Mouse (Mus musculus) T-helper 1 cell (primary cell): ENCODE results near the gene 1110059E24Rik.

ENCODE experiments used
- in situ Hi-C: fragments of 300-600 bp; cut with MboI, MseI; formaldehyde crosslinking; loops from one replicate; pipeline ENCODE4 v1.15.1; 2025; ENCODE audit warnings: high pct_unique_total_duplicates

1110059E24Rik gene

GRCm38 (mm10) chr19:21577443-21577842 is 75.3 kb downstream of the 1110059E24Rik start:
- in situ Hi-C loops: no loop called here

DNA sequence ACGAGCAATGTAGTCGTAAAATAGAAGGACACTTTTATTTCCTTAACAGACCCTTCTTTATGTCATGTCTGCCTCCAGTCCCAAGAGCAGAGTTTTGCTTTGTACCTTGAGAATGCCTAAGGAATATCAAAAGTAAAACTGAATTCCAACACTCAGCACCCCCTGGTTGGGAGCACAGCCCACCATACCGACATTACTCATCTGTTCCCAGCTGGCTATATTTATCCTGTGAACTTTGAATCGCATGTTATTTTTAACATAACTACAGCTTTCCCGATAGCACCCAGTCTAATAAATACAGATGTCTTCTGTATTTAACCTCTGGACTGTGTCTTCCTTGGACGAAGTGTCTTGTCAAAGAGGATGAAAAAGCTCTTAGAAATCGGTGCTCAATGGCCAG is 80.8 kb downstream of the 1110059E24Rik start:
- in situ Hi-C loops: loop anchor here (5.0 to 25.0 kb wide), 2 partner anchors 175 to 740 kb away; no protein-coding TSS in a partner anchor

GRCm38 (mm10) chr19:21571223-21571980 is 81.4 kb downstream of the 1110059E24Rik start:
- in situ Hi-C loops: loop anchor here (5.0 to 25.0 kb wide), 2 partner anchors 176 to 741 kb away; no protein-coding TSS in a partner anchor

DNA sequence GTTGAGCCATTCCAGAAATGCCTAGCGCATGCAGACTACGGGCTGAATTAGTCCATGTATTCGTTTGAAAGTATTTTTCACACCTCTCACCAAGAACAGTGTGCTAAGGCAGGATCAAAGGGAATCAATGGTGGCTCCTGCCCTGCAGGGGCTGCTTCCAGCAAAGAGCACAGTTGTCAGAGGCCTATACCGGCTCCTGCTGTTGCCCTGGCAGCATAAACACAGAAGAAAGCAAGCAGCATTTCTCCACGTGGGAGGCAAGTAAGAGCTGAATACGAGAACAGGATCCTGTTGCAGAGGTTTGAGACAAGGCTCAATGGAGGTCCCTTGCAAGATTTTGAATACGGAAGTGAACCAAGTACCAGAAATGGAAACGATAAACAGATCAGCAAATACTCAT is 82.0 kb downstream of the 1110059E24Rik start:
- in situ Hi-C loops: loop anchor here (5.0 to 25.0 kb wide), 2 partner anchors 177 to 742 kb away; no protein-coding TSS in a partner anchor

DNA sequence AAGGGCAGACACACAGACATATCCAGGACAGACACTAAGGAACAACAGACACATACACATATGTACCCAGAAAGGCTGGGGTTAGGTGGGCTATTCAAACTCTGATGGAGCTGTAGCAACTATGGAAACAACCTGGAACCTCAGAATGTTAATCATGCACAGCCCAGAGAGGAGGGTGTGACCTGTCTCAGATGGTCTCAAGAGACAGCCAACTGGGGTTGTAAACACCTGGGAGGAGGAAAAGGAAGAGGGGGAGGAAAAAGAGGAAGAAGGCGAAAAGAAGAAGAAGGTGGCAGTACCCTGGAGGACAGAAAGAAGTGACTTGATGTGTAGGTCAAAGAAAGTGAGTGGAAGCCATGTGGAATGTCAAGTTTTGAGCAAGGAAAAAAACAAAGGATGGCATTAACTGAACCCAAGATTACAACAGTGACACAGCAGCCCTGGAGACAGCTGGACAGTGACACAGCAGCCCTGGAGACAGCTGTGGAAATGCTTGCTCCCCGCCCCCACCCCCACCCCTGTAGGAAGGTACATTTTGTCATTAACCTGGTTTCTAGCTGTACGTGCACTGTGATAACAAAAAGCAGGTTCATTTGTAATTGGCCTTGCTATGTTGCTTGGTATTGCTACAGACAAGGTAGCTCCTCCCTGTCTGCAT is 84.1 kb downstream of the 1110059E24Rik start:
- in situ Hi-C loops: loop anchor here (5.0 to 25.0 kb wide), 3 partner anchors 191 to 774 kb away; no protein-coding TSS in a partner anchor

DNA sequence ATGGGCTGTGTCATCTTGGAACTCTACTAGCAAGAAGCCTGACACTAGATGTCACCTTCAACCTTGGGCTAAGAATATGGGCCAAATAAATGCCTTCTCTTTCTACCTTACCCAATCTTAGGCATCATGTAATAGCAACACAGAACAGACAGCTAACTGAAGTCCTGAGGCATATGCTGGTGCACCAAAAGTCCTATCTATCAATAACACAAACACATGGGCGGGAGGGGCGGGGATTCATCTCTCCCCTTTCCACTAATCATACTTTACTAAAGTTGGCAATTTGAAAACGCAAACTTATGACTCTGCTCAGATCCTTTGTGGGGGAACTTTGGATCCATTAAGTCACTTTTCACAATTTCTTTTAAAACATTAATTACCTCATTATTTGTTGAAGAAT is 84.8 kb downstream of the 1110059E24Rik start:
- in situ Hi-C loops: loop anchor here (5.0 to 25.0 kb wide), 3 partner anchors 191 to 773 kb away; no protein-coding TSS in a partner anchor

- in situ Hi-C loops: loop anchor here (5.0 to 25.0 kb wide), 3 partner anchors 189 to 772 kb away; no protein-coding TSS in a partner anchor
Measured at GRCm38 (mm10) chr19:21566484-21566883, 86.3 kb downstream of the 1110059E24Rik start.

- in situ Hi-C loops: loop anchor here (5.0 to 25.0 kb wide), 3 partner anchors 97 to 770 kb away; no protein-coding TSS in a partner anchor
Measured at GRCm38 (mm10) chr19:21564461-21564797, 88.3 kb downstream of the 1110059E24Rik start.

DNA sequence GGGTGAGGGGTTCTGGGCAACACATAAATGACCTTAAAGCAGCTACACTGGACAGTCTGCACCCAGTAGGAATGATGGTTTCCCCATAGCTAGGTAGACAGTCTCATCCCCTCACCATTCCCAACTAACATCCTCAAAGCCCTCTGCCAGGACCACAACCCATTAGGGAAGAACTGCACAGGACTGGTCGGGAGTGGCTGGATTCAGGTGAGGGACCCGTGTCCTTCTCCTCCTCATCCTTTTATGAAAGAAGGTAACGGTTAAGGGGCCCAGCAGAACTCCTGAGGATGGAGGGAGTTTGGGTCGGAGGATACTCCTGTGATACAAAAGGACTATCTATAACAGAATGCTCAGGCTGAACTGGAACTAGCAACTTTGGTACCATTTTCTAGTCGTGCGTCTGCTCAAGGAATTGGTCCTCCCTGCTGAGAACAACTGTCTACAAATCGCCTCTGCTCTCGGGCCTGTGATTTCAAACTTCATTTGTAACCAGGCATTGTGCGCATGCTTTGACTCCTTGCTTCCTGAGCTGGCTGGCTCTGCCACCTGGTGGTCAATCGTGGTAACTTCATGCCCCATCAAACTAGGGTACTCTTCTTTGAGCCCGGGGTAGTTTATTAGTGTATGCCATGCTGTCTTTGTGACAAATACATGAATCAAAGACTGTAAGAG is 88.9 kb downstream of the 1110059E24Rik start:
- in situ Hi-C loops: loop anchor here (5.0 to 25.0 kb wide), 3 partner anchors 97 to 769 kb away; no protein-coding TSS in a partner anchor

- in situ Hi-C loops: loop anchor here (5.0 to 25.0 kb wide), 3 partner anchors 96 to 768 kb away; no protein-coding TSS in a partner anchor
Measured at GRCm38 (mm10) chr19:21562996-21563395, 89.8 kb downstream of the 1110059E24Rik start.

GRCm38 (mm10) chr19:21552801-21553200 is 100.0 kb downstream of the 1110059E24Rik start:
- in situ Hi-C loops: loop anchor here (25.0 kb wide), 1 partner anchor 760 kb away; no protein-coding TSS in a partner anchor

DNA sequence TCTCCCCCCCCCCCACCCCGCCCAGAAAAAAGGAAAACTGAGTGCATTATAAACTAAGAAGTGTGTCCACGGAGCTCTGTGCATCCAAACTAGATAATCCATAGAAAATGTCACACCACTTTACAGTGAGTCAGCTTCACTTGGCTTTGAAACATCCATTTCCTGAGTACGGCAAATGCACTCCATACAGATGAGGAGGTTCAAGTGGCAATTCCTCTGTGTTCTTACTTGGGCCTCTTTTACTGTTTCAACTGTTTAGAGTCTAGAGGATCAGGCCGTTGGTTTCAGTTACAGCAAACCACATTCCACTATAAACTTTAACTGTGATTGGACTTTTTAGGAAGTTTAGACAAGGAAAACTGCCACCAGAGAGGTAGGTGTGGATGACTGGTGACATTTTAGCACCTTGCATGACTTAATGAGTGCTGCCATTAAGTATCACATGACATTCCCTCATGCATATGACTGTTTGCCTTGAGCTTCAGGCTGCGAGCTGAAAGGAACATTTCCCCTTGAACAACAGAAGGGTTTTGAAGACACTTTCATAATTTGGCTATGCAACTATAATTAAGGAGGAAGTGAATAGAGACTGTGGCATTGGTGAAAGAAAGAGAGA is 100.7 kb downstream of the 1110059E24Rik start:
- in situ Hi-C loops: loop anchor here (25.0 kb wide), 1 partner anchor 760 kb away; no protein-coding TSS in a partner anchor

- in situ Hi-C loops: loop anchor here (25.0 kb wide), 1 partner anchor 763 kb away; no protein-coding TSS in a partner anchor
Measured at GRCm38 (mm10) chr19:21549713-21550112, 103.1 kb downstream of the 1110059E24Rik start.

DNA sequence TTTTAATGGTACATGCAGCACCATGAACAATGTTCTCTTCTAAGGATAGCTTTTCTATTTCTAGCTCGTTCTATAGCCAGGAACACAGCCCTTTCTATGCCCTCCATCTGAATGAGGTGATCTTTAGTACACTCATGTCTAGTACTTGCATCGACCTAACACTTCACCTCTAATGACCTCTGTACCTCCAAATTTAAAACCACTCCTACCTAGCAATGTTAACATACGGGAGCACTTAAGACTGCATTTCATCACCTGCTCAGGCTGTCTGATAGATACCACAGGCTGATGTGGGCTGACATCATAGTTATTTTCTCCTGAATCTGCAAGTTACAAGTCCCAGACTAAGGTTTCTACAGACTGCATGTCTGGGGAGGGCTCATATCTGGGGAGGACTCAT is 103.8 kb downstream of the 1110059E24Rik start:
- in situ Hi-C loops: no loop called here

GRCm38 (mm10) chr19:21537125-21537524 is 115.7 kb downstream of the 1110059E24Rik start:
- in situ Hi-C loops: no loop called here
